Mouse (Mus musculus) layer of hippocampus, adult 2 months (tissue): ENCODE measurements around the gene Mapkapk2. TPM values are rescaled to one million over a fixed set of nuclear protein-coding genes. Genes with fewer than 3 reads are reported as not detected.
"Not testable (repeated sequence)": the region's sequence is repeated elsewhere in the genome, so short reads cannot be mapped to it uniquely, and the experiment has no call there.

ENCODE experiments used
- DNase-seq, 2 experiments: peaks; one replicate each; pipeline ENCODE4 v3.0.0; 2022; ENCODE audit warnings: low spot score in 2 of 2
- H3K27ac ChIP-seq: fragments of 200-600 bp; 2 replicates; pipeline ENCODE4 v1.8.1; 2022
- H3K4me3 ChIP-seq: fragments of 200-600 bp; 2 replicates; pipeline ENCODE4 v1.8.1; 2022; ENCODE audit warnings: mild to moderate bottlenecking
- CTCF ChIP-seq: fragments of 200-600 bp; conservative IDR thresholded peaks from 2 replicates; pipeline ENCODE4 v1.8.1; 2022; ENCODE audit warnings: antibody characterized with exemption, mild to moderate bottlenecking, moderate library complexity
- total RNA-seq, 2 experiments: library from RNA; stranded (reverse); gene quantifications; 2 replicates each; pipeline ENCODE4 v1.2.3; 2021

Gene Mapkapk2
- total RNA-seq, 2 experiments from 2014 or later = 28.4 to 29.4 TPM

DNA sequence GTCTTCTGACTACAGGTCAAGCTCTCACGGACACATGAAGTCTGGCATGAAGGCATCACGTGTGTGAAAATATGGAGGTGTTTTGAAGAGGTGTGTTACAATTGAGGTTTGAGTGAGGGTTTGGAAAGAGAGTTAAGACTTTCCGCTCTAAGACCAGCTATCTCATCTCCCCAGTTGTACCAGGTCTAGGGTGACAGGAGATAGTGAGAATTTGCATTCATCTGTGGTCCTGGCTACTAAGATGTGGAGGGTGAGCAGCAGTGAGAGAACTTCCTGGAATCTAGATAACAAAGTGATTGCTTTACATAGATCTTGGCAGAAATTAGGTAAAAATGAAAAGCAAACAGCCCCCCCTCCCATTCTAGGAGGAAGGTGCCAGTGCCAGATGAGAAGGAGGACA lies 68.4 kb downstream of the Mapkapk2 start:
- no peak for TF ChIP-seq CTCF
- H3K27ac ChIP-seq = no peak overlapping the region
- DNase-seq = no peak
- no peak overlapping the region for H3K4me3 ChIP-seq

DNA sequence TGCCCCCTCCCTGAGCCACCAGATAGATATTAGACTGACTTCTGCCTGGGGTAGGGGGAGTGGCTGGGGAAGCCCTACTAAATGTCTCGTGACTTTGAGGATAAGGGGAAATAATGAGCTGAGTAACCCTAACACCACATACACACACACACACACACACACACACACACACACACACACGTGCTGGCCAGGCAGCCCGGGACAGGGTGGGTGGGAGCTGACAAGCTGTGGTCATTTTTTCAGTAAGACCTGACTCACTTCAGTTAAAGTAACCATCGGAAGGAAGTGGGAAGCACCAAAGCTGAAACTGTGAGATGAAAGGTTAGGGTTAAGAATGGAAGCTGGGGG lies 71.8 kb downstream of the Mapkapk2 start:
- no peak for TF ChIP-seq CTCF
- Histone ChIP-seq H3K27ac (no peak overlapping the region), H3K4me3 (no peak overlapping the region)
- DNase-seq = no peak

DNA sequence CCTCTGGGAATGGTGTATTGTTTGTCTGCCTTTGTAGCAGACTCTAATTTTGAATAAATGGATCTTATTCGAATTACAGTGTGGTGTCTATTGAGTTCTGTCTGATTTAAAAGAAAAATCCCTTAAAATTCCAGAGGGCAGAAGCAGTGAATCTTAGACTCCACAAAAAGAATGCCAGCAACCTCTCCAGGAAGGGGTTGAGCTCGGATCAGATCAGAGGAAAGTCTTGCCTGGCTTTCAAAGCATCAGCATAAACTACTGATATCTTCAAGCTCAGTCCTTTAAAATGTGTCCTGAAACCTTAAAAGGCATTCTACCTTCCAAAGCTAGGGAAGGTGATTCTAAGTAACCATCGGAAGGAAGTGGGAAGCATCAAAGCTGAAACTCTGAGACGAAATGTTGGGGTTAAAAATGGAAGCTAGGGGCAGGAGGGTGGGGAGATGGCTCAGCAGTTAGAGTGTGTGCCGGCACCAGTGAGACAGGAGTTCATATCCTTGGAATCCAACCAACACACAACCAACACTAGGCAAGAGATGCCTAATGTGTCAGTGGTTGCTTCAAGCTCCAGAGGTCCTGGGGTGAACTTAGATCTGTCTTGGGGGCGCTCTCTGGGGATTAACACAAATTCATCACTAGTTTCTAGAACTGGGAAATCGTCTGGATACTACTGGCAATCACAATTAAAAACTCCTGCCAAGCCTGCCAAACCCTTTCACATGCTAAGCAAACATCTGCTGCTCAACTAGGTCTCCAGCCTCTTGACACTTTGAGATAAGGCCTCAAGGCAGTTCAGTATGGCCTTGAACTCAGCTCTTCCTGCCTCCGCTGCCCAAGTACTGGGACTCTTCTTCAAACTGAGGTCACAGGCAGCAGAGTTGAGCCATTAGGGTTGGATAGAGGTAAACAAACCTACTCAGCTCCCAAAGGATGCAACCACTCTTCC lies 72.5 kb downstream of the Mapkapk2 start:
- no peak overlapping the region for H3K27ac ChIP-seq
- H3K4me3 ChIP-seq = no peak overlapping the region

DNA sequence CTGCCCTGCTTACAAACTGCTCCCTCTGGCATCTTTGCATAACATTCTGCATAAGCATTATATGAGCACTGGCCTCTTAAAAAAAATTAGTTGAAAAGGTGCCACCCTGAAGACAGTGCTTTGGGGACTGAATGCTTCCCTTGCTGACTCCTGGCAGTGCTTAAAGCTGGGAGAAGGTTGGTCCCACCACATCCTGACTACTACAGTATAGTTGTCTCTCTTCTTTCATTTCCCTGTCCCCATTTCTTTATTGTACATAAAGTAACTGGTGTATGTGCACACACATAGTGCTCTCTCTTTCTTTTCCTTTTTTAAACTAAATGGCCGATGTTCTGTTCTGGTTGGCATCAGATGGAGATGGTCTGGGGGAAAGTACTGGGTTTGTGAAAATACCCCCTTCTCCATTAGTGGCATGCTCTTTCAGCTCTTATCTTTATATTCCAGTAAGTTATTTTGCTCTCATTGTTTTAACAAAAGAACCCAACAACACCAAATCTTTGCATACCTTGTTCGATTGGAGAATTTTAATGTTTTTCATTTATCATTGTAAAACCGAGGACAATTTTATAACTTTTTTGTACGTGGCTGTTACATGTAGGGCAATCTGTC lies 74.3 kb downstream of the Mapkapk2 start:
- not testable (repeated sequence) for DNase-seq, H3K27ac ChIP-seq, H3K4me3 ChIP-seq

More for the DNA sequence above, 72.5 kb downstream of the Mapkapk2 start:
- no peak for DNase-seq
- no peak for TF ChIP-seq CTCF

DNA sequence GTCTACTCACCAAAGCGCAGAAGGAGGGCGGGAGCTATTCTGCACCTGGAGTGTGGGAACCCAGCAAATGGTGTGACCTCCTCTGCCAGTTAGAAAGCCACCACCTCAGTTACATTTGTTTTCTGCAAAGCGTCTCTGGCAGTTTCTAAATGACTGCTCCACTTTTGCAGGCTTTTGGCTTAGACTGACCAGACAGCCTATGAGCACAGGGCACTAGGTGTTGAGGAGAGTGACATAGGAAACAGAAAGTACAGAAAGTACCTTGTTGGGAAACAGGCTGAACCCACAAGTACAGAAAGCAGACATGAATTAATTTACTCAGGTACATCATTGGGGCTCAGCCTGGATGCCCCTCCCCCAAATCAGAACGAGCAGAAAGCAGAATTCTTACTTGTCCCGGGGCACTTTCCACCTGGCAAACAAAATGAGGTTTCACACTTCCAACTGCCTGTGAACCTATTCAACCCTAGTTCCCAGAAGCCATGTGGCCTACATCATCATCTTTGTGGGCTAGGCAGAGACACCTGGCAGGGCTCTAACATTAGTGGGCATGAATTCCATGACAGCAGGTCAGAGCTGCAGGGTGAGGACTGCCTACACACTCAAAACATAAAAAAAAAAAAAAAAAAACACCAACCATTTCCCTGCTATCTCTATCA lies 74.9 kb downstream of the Mapkapk2 start:
- H3K27ac ChIP-seq = no peak overlapping the region
- no peak overlapping the region for H3K4me3 ChIP-seq
- DNase-seq = no peak
- TF ChIP-seq CTCF = no peak

DNA sequence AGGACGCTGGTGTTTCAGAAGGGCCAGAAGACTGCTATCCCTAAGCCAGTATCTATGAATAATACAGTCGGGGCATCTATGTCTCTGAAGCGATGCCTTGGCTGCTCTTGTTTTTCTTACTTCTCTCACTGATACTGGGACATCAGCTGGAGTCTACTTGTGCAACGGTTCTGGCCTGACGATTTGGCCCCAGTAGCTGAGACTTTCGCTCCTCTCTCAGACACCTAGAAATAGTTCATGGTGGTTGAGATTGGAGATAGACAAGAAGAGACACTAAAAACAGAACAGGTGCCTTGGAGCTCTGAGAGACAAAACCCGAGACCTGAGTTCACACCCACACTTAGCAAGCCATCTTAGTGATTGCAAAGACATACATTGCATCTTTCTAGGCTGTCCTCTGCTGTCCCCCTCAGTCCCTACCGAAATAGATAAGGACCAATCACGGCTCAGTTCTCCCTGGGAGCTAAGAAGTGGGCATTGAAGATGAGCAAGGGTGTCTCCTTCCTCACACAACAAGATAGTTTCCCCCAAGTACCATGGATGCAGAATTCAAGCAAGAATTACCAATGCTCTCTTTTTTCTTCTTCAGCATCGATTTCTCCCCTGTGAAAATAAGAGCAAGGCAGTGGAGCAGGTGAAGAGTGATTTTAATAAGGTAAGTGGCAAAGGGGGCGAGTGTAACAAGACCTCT lies 75.6 kb downstream of the Mapkapk2 start:
- TF ChIP-seq CTCF = no peak
- DNase-seq = no peak

DNA sequence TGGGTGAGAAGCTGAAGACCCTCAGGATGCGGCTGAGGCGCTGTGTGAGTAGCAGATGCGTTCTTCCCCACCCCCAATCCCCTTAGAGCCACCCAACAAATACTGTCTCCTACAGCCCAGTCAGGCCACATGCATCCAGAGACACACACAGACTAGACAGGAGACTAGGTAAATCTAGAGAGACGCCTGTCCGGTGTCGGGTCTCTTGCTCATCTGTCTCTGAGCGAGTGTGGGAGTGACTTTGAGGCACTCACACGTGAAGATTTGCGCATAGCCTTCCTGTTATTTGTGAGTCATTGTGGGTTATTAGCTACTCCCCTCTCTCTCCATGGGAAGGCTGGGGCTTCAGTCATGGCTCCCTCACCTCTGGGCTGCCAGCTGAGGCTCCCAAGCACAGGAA lies 76.2 kb downstream of the Mapkapk2 start:
- DNase-seq = no peak
- no peak overlapping the region for H3K4me3 ChIP-seq
- TF ChIP-seq CTCF = no peak
- H3K27ac ChIP-seq = no peak overlapping the region

More for the DNA sequence above, 75.6 kb downstream of the Mapkapk2 start:
- Histone ChIP-seq H3K27ac (no peak overlapping the region), H3K4me3 (no peak overlapping the region)

DNA sequence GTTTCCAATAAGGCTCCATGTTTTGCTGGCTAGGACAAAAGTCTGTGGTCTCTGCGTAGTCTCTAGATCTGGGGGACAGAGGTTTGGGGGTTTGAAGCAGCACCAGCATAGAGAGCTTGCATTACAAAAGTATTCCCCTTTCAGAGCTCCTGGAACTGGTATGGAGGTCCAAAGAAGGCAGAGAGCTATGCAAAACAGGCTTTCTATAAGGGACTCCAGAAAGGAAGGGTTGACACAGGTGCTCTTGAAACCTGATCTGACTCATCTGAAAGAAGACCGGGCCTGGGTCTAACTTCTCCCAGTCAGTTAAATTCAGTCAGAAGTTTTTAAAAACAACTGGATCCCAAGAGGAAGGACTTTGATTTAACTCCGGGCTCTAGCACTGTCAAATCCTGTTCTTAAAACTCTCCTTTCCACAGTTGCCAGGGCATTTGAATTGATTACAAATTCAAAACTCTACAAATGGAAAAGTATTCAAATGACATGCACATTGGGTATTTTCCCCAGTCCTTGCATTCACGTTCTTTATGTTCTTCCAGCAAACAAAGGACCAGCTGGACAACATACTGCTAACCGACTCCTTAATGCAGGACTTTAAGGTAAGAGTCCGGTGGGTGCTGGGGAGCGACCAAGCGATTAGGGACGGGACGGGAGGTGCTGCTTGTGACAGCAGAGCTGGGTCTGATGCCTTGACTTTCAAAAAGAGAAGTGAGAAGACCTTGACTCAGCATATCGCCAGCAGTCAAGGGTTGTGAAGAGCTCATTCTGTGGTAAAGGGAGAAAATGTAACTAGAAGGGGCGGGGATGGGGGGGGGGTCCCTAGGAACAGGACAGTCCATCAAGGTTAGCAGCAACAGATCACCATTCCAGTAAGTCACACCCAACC lies 77.0 kb downstream of the Mapkapk2 start:
- Histone ChIP-seq H3K27ac (no peak overlapping the region), H3K4me3 (no peak overlapping the region)
- no peak for TF ChIP-seq CTCF
- DNase-seq = no peak

DNA sequence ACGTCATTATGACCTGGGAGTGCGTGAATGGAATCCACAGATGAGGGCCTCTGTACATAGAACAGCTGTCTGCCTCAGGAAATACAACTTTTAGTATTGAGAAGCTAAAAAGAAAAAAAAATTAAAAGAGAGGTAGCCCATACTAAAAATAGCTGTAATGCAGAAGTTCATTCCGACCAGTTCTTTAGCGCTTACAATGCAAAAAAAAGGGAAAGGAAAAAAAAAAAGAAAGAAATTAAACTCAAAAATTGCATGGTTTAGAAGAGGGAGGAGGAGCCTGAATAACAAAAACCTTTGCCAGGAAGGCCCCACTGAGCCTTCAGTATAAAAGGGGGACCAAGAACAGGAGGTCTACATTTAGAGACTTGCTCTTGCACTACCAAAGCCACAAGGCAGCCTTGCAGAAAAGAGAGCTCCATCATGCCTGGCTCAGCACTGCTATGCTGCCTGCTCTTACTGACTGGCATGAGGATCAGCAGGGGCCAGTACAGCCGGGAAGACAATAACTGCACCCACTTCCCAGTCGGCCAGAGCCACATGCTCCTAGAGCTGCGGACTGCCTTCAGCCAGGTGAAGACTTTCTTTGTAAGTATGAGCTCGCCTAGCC lies 78.0 kb downstream of the Mapkapk2 start, which contains the start of gene Il10:
Gene Il10, plus strand, starts transcription at position 354 of the 607 bp plus-strand sequence.
- DNase-seq = no peak
- Histone ChIP-seq H3K4me3 (no peak within 1 kb of the TSS), H3K27ac (no peak within 1 kb of the TSS)
- TF ChIP-seq CTCF = no peak

DNA sequence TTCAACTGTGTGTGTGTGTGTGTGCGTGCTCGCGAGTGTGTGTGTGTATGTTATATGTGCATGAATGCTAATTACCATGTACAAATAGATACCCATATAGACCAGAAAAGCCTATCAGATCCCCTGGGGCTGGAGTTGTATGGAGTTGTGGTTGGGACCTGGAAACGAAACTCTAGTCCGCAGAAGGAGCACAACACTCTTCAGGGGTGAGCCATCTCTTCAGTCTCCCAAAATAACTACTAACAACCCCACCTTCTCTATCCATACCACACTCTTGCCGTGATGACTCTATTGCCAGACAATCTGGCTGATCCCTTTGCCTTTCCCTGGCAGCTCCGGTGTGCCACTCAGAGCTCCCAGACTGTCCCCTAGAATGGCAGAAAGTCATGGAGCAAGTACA lies 81.7 kb downstream of the Mapkapk2 start:
- DNase-seq = no peak
- no peak overlapping the region for H3K27ac ChIP-seq
- no peak overlapping the region for H3K4me3 ChIP-seq
- no peak for TF ChIP-seq CTCF

DNA sequence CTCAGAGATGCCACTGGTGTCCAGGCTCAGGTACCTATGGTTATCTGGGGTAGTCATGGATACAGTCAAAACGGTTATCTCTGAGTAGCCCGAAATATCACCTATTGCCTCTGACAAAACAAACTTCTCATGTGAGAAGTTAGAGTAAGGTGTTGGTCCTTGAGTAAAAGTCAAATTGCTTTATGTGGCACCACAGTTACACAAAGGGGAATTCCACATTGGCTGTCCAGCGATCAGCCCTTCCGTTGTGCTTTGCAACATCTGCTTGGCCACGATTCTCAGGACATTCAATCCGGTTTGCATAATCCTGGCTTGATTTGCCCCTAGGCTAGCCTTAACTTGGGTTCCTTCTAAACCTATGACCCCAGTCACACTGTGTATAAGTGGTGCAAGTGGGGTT lies 82.3 kb downstream of the Mapkapk2 start:
- DNase-seq = no peak
- no peak for TF ChIP-seq CTCF
- Histone ChIP-seq H3K27ac (no peak overlapping the region), H3K4me3 (no peak overlapping the region)
